Mouse (Mus musculus) hindbrain, embryonic 10.5 days (tissue): ENCODE results near the gene Ldb2. TPM values are rescaled to one million over a fixed set of nuclear protein-coding genes. Genes with fewer than 3 reads are reported as not detected.

Experiments
- DNase-seq: peaks from one replicate; pipeline ENCODE4 v3.0.0-alpha.2; 2017; ENCODE audit warnings: low spot score
- H3K27ac ChIP-seq: fragments of 300-500 bp; sonication (generic); 2 replicates; pipeline ENCODE4 v1.5.1; 2016; ENCODE audit warnings: mild to moderate bottlenecking, moderate library complexity
- H3K27me3 ChIP-seq: fragments of 300-500 bp; sonication (generic); 2 replicates; pipeline ENCODE4 v1.6.1; 2016; ENCODE audit warnings: mild to moderate bottlenecking; ENCODE audit not compliant: poor library complexity, insufficient read depth, severe bottlenecking
- H3K36me3 ChIP-seq: fragments of 300-500 bp; sonication (generic); 2 replicates; pipeline ENCODE4 v1.6.1; 2016; ENCODE audit warnings: mild to moderate bottlenecking, moderate library complexity
- H3K4me1 ChIP-seq: fragments of 300-500 bp; sonication (generic); replicated peaks from 2 replicates; pipeline ENCODE4 v1.6.1; 2016; ENCODE audit warnings: mild to moderate bottlenecking
- H3K4me3 ChIP-seq: fragments of 300-500 bp; sonication (generic); 2 replicates; pipeline ENCODE4 v1.5.1; 2016; ENCODE audit warnings: mild to moderate bottlenecking, moderate library complexity
- H3K9me3 ChIP-seq: fragments of 300-500 bp; sonication (generic); 2 replicates; pipeline ENCODE4 v1.6.1; 2016; ENCODE audit warnings: mild to moderate bottlenecking, moderate library complexity
- WGBS: fragments of 180-500 bp; shearing (Covaris S2); methylation state at CpG from one replicate; pipeline ENCODE4 v1.1.7; 2016; 5-methylcytosine and 5-hydroxymethylcytosine counted together
- polyA plus RNA-seq: library from polyadenylated mRNA; unstranded; fragments of >200 nt; fragmentation: Nextera tagmentation; extraction: Ambion mirVana; gene quantifications from 2 replicates; pipeline ENCODE4 v1.2.1, GENCODE M21; 2016

The Ldb2 gene
- polyA plus RNA-seq, 1 experiment from 2014 or later = 21.8 TPM

DNA sequence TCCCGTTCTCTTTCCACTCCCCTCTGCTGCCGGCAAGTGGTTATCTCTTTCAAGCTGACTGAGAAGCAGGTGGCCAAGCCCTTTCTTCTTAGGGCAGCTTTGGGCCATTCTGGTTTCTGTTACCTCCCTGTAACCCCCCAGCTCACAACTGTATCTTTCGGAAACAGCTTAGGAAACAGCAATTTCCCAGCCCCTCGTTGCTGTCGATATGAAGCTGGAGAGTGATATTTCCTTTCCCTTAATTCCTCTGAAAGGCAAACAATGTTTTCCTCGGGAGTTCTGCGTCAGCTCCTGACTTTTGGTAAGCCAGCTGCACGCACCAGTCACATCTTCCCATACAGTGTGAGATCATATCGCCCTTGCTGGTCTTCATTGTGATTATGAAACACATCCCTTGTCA is 305.3 kb downstream of the Ldb2 start:
- Histone ChIP-seq H3K4me3 (no peak overlapping the region), H3K9me3 (no peaks in the 10 kb centered on the region), H3K27ac (no peak overlapping the region), H3K27me3 (no peaks in the 10 kb centered on the region), H3K4me1 (no peaks in the 10 kb centered on the region), H3K36me3 (no peaks in the 10 kb centered on the region)
- 77% methylated on average over 9 of the region's 9 CpGs for WGBS
- no peak for DNase-seq

DNA sequence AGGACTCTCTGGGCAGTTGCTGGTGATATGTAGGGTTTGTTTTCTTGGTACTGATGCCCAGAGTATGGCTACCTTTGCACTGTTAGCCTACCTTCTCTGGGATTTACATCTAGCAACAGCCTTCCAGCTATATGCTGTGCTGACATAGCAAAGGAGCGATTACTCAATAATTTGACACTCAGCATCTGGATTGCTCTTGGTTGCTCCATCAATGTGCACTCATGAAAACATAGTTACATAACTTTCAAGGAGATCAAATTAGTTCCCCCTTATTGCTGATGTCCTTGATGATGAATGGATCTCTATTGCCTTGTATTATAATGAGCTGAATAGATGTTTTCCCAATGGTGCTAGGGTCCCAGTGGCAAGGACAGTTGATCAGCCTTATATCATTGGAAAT is 308.0 kb downstream of the Ldb2 start:
- H3K27me3 ChIP-seq = no peaks in the 10 kb centered on the region
- no peak for DNase-seq
- no peak overlapping the region for H3K27ac ChIP-seq
- H3K36me3 ChIP-seq = no peaks in the 10 kb centered on the region
- H3K4me3 ChIP-seq = no peak overlapping the region
- no peaks in the 10 kb centered on the region for H3K9me3 ChIP-seq
- 92% methylated on average over 1 of the region's 1 CpGs for WGBS
- H3K4me1 ChIP-seq = 0 out of 2 replicates have a peak, but pooled peaks cover 3% of the 10 kb centered on the region

DNA sequence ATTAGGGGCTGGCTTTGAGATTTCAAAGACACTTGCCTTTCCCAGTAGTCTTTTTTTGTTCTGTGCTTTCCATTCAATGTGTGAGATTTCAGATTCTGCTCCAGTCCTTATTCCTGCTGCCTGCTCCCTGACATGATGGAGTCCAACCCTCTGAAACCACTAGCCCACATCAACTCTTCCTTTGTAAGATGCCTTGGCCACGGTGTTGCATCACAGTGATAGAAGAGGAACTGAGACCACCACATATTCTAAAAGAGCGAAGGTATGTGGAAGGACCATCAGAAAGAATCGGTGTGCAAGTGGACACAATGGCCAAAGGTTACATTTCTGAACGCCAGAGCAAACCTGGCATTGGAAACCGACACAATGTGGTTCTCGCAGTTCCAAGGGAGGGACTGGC is 309.0 kb downstream of the Ldb2 start:
- whole genome bisulfite sequencing = 91% methylated on average over 6 of the region's 6 CpGs
- no peak overlapping the region for H3K4me3 ChIP-seq
- H3K27ac ChIP-seq = no peak overlapping the region
- H3K9me3 ChIP-seq = no peaks in the 10 kb centered on the region
- DNase-seq = no peak
- H3K27me3 ChIP-seq = no peaks in the 10 kb centered on the region
- H3K4me1 ChIP-seq = 0 out of 2 replicates have a peak, but pooled peaks cover 3% of the 10 kb centered on the region
- no peaks in the 10 kb centered on the region for H3K36me3 ChIP-seq

DNA sequence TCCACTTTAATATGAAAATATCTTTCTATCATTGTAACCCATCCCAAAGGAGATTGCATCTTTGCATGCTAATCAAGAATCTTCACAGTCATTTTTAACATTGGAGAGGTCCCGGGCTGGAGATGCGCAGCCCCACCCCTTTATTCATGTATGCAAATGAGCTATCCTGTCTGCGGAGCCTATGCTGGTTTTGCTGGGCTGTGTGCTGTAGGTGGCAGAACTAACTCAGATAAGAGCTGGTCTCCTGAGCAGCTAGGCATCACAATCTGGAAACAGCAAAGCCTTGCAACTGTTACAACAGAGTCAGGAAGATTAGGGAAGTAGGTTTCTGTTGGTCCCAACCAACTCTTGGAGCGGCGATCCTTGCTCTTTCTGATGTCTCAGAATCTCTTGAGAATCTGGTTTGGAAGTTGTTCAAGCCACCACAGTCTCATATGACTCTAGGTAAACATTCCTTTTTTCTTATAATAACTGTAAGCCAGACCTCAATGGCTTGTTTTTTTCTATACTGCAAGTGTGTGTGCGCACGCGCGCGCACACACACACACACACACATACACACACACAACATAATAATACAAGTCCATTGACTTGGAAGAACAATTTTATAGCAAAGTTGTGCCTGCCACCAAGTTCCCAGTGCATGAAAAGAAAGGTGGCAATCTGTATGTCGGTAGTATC is 315.9 kb downstream of the Ldb2 start:
- DNase-seq = peak; percentile 48
- Histone ChIP-seq H3K27me3 (no peaks in the 10 kb centered on the region), H3K36me3 (no peaks in the 10 kb centered on the region), H3K9me3 (no peaks in the 10 kb centered on the region), H3K4me1 (peaks cover 12% of the 10 kb centered on the region; the same call in 1 of the 2 replicates), H3K4me3 (no peak overlapping the region), H3K27ac (0 out of 2 replicates have a peak overlapping the region, but pooled peaks have one; percentile 41)
- WGBS = 66% methylated on average over 11 of the region's 11 CpGs

DNA sequence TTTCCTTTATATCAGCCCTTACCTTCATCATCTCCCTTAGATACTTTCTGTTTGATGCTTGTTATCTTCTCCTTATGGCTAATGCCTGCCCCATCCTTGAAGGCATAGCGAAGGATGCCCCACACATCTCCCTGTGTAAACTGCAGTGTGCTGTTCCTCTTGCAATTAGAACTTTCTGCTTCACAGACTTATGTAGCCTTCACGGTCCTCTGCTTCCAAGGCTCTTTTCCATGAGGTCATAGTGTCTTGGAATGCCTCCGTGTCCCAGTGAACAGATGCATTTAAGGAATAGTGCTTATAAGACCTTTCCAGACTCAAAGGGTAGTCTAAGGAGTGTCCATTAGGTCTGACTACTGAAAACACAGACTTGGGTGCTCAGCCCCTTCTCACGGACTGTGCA is 318.1 kb downstream of the Ldb2 start:
- H3K9me3 ChIP-seq = no peaks in the 10 kb centered on the region
- peaks cover 17% of the 10 kb centered on the region; the same call in 1 of the 2 replicates for H3K4me1 ChIP-seq
- 81% methylated on average over 4 of the region's 4 CpGs for WGBS
- H3K27ac ChIP-seq = no peak overlapping the region
- no peak for DNase-seq
- H3K36me3 ChIP-seq = no peaks in the 10 kb centered on the region
- H3K27me3 ChIP-seq = no peaks in the 10 kb centered on the region
- H3K4me3 ChIP-seq = no peak overlapping the region

DNA sequence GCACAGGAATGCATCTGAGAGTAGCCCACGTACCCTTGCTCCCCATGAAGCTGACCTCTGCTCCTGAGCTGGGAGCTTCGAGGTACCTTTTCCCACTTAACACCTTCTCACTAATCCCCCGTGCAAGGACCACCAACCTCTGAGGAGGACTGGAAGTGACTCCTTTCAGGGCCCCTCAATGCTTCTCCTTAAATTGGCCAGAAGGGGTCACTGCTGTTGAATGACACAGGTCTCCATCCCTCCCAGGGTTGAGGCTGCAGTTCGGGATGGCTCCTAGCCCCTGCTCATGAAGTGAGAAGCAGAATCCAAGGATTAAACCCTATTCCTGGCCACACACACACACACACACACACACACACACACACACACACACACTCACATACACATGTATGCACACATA is 323.1 kb downstream of the Ldb2 start:
- Histone ChIP-seq H3K36me3 (no peaks in the 10 kb centered on the region), H3K4me1 (0 out of 2 replicates have a peak, but pooled peaks cover 12% of the 10 kb centered on the region), H3K9me3 (no peaks in the 10 kb centered on the region), H3K27me3 (no peaks in the 10 kb centered on the region), H3K27ac (no peak overlapping the region), H3K4me3 (no peak overlapping the region)
- 26% methylated on average over 4 of the region's 4 CpGs for WGBS
- peak; percentile 26 for DNase-seq

DNA sequence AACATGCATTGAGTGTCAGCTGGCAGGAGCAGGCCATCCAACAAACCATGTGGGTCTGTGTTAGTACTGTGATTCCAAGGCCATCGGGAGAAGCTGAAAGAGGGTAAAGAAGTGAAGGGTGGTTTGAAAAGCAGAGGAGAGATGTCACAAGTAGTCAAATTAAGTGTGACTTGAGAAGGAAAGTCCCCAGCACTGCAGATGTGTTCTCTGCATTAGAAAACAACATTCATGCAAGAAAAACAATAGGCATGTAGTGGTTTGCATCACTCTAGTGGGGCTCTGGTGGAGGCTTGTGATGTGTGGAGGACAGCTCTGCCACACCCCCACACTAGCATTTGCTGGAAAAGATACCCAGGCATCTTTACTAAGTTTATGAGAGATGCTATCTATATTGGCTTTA is 323.9 kb downstream of the Ldb2 start:
- WGBS = 86% methylated on average over 1 of the region's 1 CpGs
- H3K4me3 ChIP-seq = no peak overlapping the region
- no peak for DNase-seq

DNA sequence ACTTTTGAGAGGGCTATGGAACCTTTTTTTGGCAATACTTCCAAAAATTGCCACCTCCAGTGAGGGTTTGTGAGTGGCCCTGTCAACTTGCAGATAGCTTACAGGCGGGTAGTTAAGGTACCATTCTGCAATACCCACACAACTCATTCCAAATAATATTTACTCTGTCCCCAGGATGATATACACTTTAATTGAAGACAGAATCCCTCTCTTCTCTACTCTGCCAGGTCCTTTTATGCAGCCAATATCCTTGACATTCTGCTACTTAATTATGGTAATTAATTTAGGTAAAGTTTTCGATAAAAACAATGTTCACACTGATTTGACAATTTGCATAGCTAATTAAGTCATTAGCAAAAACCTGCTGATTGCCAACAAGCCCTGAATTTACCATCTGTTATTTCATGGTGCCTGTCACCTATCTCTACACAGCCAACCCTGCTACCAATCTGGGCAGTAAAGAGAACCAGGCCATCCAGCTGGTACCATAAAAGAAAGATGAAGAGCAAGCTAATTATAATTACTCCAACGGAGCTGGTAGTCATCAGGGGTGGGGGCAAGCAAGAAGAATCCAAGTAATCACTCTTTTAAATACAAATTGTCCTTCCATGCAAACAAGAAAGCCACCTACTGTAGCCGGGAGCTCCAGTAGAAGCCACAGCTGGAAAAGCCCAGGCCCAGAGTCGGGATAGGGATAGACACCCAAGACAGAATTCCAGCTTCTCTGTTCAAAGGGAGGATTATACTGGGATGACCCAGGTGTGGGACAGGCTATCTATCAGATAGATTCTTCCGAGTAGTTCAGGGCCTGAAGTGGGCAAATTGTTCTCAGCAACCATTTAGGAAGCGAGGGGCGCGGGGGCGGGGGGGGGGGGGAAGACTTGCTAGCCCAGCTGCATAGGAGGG is 325.4 kb downstream of the Ldb2 start:
- DNase-seq = no peak
- Histone ChIP-seq H3K9me3 (no peaks in the 10 kb centered on the region), H3K27me3 (no peaks in the 10 kb centered on the region), H3K27ac (no peak overlapping the region), H3K4me1 (0 out of 2 replicates have a peak, but pooled peaks cover 11% of the 10 kb centered on the region), H3K4me3 (no peak overlapping the region), H3K36me3 (no peaks in the 10 kb centered on the region)
- WGBS = 83% methylated on average over 10 of the region's 10 CpGs

More for the DNA sequence above, 323.9 kb downstream of the Ldb2 start:
- Histone ChIP-seq H3K27me3 (no peaks in the 10 kb centered on the region), H3K36me3 (no peaks in the 10 kb centered on the region), H3K4me1 (0 out of 2 replicates have a peak, but pooled peaks cover 11% of the 10 kb centered on the region), H3K9me3 (no peaks in the 10 kb centered on the region), H3K27ac (no peak overlapping the region)

DNA sequence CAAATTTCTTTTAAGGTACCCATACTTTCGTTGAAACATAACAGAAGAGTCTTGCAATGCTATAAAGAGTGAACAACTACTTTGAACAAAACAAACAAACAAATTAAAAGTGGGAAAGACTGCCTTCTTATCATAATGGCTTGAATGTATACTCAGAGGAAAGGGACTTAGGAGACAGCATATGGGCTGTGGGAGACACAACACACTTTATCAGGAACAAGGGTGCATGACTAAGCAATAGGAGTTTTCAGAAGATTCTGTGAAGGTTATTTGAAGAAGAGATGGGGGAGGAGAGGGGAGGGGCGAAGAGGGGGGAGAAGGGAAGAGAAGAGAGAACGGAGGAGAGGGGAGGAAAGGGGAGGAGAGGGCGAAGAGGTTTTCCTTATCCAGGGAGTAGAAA is 334.2 kb downstream of the Ldb2 start:
- Histone ChIP-seq H3K4me1 (peaks cover 4% of the 10 kb centered on the region; the same call in 1 of the 2 replicates), H3K36me3 (no peaks in the 10 kb centered on the region), H3K9me3 (no peaks in the 10 kb centered on the region), H3K4me3 (no peak overlapping the region), H3K27me3 (no peaks in the 10 kb centered on the region), H3K27ac (no peak overlapping the region)
- DNase-seq = no peak
- 76% methylated on average over 4 of the region's 4 CpGs for WGBS
